Mouse (Mus musculus): ENCODE measurements around the gene Mettl13.

- no peak for TF ChIP-seq POLR2A (IDR thresholded peaks at IDR 0.05; ENCODE audit: low read depth, low read length)
- no peak for TF ChIP-seq CTCF (IDR thresholded peaks at IDR 0.05; ENCODE audit: extremely low read depth, insufficient read length, insufficient replicate concordance, low read depth, low read length)
These were observed 38.9 kb downstream of the Mettl13 start for GRCm38 (mm10) chr1:162509329-162510012.
